Mouse (Mus musculus) bone marrow macrophage, adult 2 months (primary cell): Measurements from ENCODE around the gene Akirin1.

Source experiments
- CTCF ChIP-seq: IDR thresholded peaks from 2 replicates; pipeline ENCODE4 v1.5.1; 2012; ENCODE audit warnings: low read depth, mild to moderate bottlenecking, low read length, moderate library complexity
- POLR2A ChIP-seq: IDR thresholded peaks from 2 replicates; pipeline ENCODE4 v1.6.1; 2012; ENCODE audit warnings: mild to moderate bottlenecking, low read depth, low read length, borderline replicate concordance

GRCm38 (mm10) chr4:123765071-123765470, 14.9 kb upstream of the Akirin1 start:
- TF ChIP-seq CTCF (no peak), POLR2A (no peak)
